Mouse (Mus musculus): ENCODE results near the gene Cir1. TPM values are rescaled to one million over a fixed set of nuclear protein-coding genes. Genes with fewer than 3 reads are reported as not detected.

The Cir1 gene
- polyA plus RNA-seq, 1 experiment from 2014 or later: 26.2 TPM

DNA sequence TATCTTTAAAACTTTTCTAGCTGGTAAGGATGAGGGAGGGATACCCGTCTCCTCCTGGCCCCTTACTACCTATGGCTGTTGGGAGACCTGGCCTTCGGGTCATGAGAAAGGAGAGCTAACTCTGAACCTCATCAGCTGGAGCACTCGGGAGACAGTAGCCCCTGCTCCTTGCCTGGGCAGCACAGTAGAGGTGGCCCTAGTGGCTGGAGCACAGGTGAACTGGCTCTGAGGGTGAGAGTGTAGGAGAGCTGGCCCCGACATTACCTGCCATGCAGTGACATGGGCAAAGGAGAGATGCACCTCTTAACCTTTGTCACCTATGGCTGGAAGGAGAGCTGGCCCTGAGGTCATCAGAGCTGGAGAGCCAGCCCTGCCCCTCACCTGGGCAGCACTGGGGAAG is 71.2 kb downstream of the Cir1 start:
- ATAC-seq (ENCODE audit: low FRiP score, low read depth): no peak

More for the DNA sequence above, 71.2 kb downstream of the Cir1 start:
- Histone ChIP-seq H3K4me2 (no peak overlapping the region), H3K27me3 (no peaks in the 10 kb centered on the region), H3K4me1 (replicated peaks) (no peaks in the 10 kb centered on the region), H3K36me3 (no peaks in the 10 kb centered on the region), H3K9ac (no peak overlapping the region), H3K4me3 (no peak overlapping the region), H3K27ac (replicated peaks) (no peak overlapping the region), H3K9me3 (no peaks in the 10 kb centered on the region)
- WGBS: 90% methylated on average over 4 of the region's 4 CpGs

Other genes starting within 250 kb of the Cir1 start
- 92.9 and 97.7 TPM in 2 replicates for gene Ola1, start 93.8 kb downstream of the Cir1 start, polyA plus RNA-seq (2015; fragmentation: Nextera tagmentation; extraction: Ambion mirVana)
- 1.2 TPM in 2 replicates for gene Sp9, start 40.8 kb downstream of the Cir1 start, polyA plus RNA-seq (2015; fragmentation: Nextera tagmentation; extraction: Ambion mirVana)
- 7.3 and 8.2 TPM in 2 replicates for gene Scrn3, start 100 bp downstream of the Cir1 start, polyA plus RNA-seq (2015; fragmentation: Nextera tagmentation; extraction: Ambion mirVana)
- 14.1 and 14.4 TPM in 2 replicates for gene Gpr155, start 73.9 kb upstream of the Cir1 start, polyA plus RNA-seq (2015; fragmentation: Nextera tagmentation; extraction: Ambion mirVana)
- gene Wipf1, start 217.0 kb upstream of the Cir1 start, polyA plus RNA-seq (2015; fragmentation: Nextera tagmentation; extraction: Ambion mirVana): 2.9 and 3.3 TPM in 2 replicates

All from hindbrain, embryonic 15.5 days (tissue).